Mouse (Mus musculus) heart, embryonic 10.5 days (tissue): ENCODE results near the gene Rnf4. TPM values are rescaled to one million over a fixed set of nuclear protein-coding genes. Genes with fewer than 3 reads are reported as not detected.

Experiments used
- DNase-seq: peaks from one replicate; pipeline ENCODE4 v3.0.0-alpha.2; 2017; ENCODE audit warnings: low spot score
- H3K27ac ChIP-seq: fragments of 300-500 bp; sonication (generic); 2 replicates; pipeline ENCODE4 v1.5.1; 2016; ENCODE audit warnings: mild to moderate bottlenecking
- H3K27me3 ChIP-seq: fragments of 300-500 bp; sonication (generic); 2 replicates; pipeline ENCODE4 v1.6.1; 2016; ENCODE audit warnings: mild to moderate bottlenecking; ENCODE audit not compliant: poor library complexity, insufficient read depth, severe bottlenecking
- H3K36me3 ChIP-seq: fragments of 300-500 bp; sonication (generic); 2 replicates; pipeline ENCODE4 v1.6.1; 2016; ENCODE audit warnings: mild to moderate bottlenecking, moderate library complexity
- H3K4me1 ChIP-seq: fragments of 300-500 bp; sonication (generic); 2 replicates; pipeline ENCODE4 v1.6.1; 2016; ENCODE audit warnings: mild to moderate bottlenecking
- H3K4me3 ChIP-seq: fragments of 300-500 bp; sonication (generic); 2 replicates; pipeline ENCODE4 v1.5.1; 2016; ENCODE audit warnings: mild to moderate bottlenecking, moderate library complexity
- H3K9me3 ChIP-seq: fragments of 300-500 bp; sonication (generic); 2 replicates; pipeline ENCODE4 v1.6.1; 2016; ENCODE audit warnings: mild to moderate bottlenecking, moderate library complexity
- WGBS: fragments of 180-500 bp; shearing (Covaris S2); methylation state at CpG from one replicate; pipeline ENCODE4 v1.1.7; 2016; 5-methylcytosine and 5-hydroxymethylcytosine counted together
- polyA plus RNA-seq: library from polyadenylated mRNA; unstranded; fragments of >200 nt; fragmentation: Nextera tagmentation; extraction: Ambion mirVana; gene quantifications from 2 replicates; pipeline ENCODE4 v1.2.1, GENCODE M21; 2016

Rnf4 gene
- polyA plus RNA-seq, 1 experiment from 2014 or later = 156 TPM

- Histone ChIP-seq H3K4me3 (no peak overlapping the region), H3K27me3 (no peaks in the 10 kb centered on the region), H3K4me1 (peaks cover 2% of the 10 kb centered on the region; the same call in 1 of the 2 replicates), H3K27ac (no peak overlapping the region), H3K36me3 (no peaks in the 10 kb centered on the region), H3K9me3 (no peaks in the 10 kb centered on the region)
- DNase-seq = no peak
- 82% methylated on average over 1 of the region's 1 CpGs for WGBS
These were observed 59.3 kb downstream of the Rnf4 start for GRCm38 (mm10) chr5:34395347-34395746.

- WGBS = 89% methylated on average over 2 of the region's 2 CpGs
- Histone ChIP-seq H3K27ac (no peak overlapping the region), H3K4me1 (peaks cover 2% of the 10 kb centered on the region; the same call in 1 of the 2 replicates), H3K4me3 (no peak overlapping the region), H3K9me3 (no peaks in the 10 kb centered on the region), H3K36me3 (no peaks in the 10 kb centered on the region), H3K27me3 (no peaks in the 10 kb centered on the region)
- no peak for DNase-seq
These were observed 59.9 kb downstream of the Rnf4 start for GRCm38 (mm10) chr5:34395850-34396540.

- no peak for DNase-seq
- no peaks in the 10 kb centered on the region for H3K27me3 ChIP-seq
- 75% methylated on average over 2 of the region's 2 CpGs for WGBS
- no peak overlapping the region for H3K4me3 ChIP-seq
- peaks cover 11% of the 10 kb centered on the region for H3K4me1 ChIP-seq
- no peaks in the 10 kb centered on the region for H3K36me3 ChIP-seq
- H3K27ac ChIP-seq = no peak overlapping the region
- H3K9me3 ChIP-seq = no peaks in the 10 kb centered on the region
These were observed 61.8 kb downstream of the Rnf4 start for GRCm38 (mm10) chr5:34397866-34398265.

- Histone ChIP-seq H3K36me3 (no peaks in the 10 kb centered on the region), H3K4me1 (peaks cover 16% of the 10 kb centered on the region), H3K4me3 (no peak overlapping the region), H3K27me3 (no peaks in the 10 kb centered on the region), H3K9me3 (no peaks in the 10 kb centered on the region), H3K27ac (no peak overlapping the region)
- 71% methylated on average over 1 of the region's 1 CpGs for WGBS
- DNase-seq = no peak
These were observed 62.2 kb downstream of the Rnf4 start for GRCm38 (mm10) chr5:34398326-34398725.

Other genes with a start within 250 kb of the Rnf4 start
- gene Poln, start 166.8 kb upstream of the Rnf4 start, polyA plus RNA-seq = 0.23 and 0.64 TPM in 2 replicates
- 32.8 and 43.0 TPM in 2 replicates for gene Haus3, start 166.8 kb upstream of the Rnf4 start, polyA plus RNA-seq
- gene Mxd4, start 148.6 kb upstream of the Rnf4 start, polyA plus RNA-seq = 21.6 and 22.5 TPM in 2 replicates
- gene Zfyve28, start 47.8 kb upstream of the Rnf4 start, polyA plus RNA-seq = 0.52 and 0.93 TPM in 2 replicates
- gene Cfap99, start 47.7 kb upstream of the Rnf4 start, polyA plus RNA-seq = 0.12 TPM in 1 of 2 replicates, not detected in the other
- 7.6 and 11.4 TPM in 2 replicates for gene Fam193a, start 33.6 kb downstream of the Rnf4 start, polyA plus RNA-seq
- gene Tnip2, start 177.7 kb downstream of the Rnf4 start, polyA plus RNA-seq = 9.9 and 14.6 TPM in 2 replicates
- gene Sh3bp2, start 189.5 kb downstream of the Rnf4 start, polyA plus RNA-seq = 3.6 and 6.0 TPM in 2 replicates
- 177 and 187 TPM in 2 replicates for gene Add1, start 237.4 kb downstream of the Rnf4 start, polyA plus RNA-seq